Mouse (Mus musculus): Measurements from ENCODE around the gene Ubxn1. TPM values are rescaled to one million over a fixed set of nuclear protein-coding genes. Genes with fewer than 3 reads are reported as not detected.

The Ubxn1 gene
- total RNA-seq, 1 experiment: 220 TPM

GRCm38 (mm10) chr19:8875031-8875430 is 3.7 kb downstream of the Ubxn1 start:
- no peaks in the 10 kb centered on the region; a peak in 2 of 4 replicates for H3K4me1 ChIP-seq (ENCODE audit: control insufficient read depth in 2 of 2, insufficient read depth in 2 of 2, low read length in 2 of 2, poor library complexity in 1 of 2)
- DNase-seq (ENCODE audit: low read depth, low spot score): no peak
- H3K4me3 ChIP-seq (ENCODE audit: insufficient read depth in 1 of 2, low read depth in 1 of 2, low read length in 2 of 2, poor library complexity in 1 of 2, severe bottlenecking in 1 of 2): no peak overlapping the region
- in situ Hi-C loops (cut with MboI; ENCODE audit: low sequenced_read_pairs in 2 of 2, unreplicated experiment in 2 of 2): no loop called here
- peaks cover 25% of the 10 kb centered on the region for H3K36me3 ChIP-seq (ENCODE audit: control insufficient read depth, insufficient read depth, low read length, poor library complexity, severe bottlenecking)
- H3K27ac ChIP-seq (ENCODE audit: insufficient read depth, low read depth, low read length, poor library complexity, severe bottlenecking): no peak overlapping the region
- TF ChIP-seq ZNF384 (IDR thresholded peaks at IDR 0.05; ENCODE audit: low read depth, low read length) (no peak), CHD2 (IDR thresholded peaks at IDR 0.05; ENCODE audit: low read depth, low read length) (no peak), MAFK (IDR thresholded peaks at IDR 0.05; ENCODE audit: insufficient read depth, low read depth, low read length) (no peak), ZC3H11A (IDR thresholded peaks at IDR 0.05; ENCODE audit: borderline replicate concordance, low read depth, low read length) (no peak), HCFC1 (IDR thresholded peaks at IDR 0.05; ENCODE audit: borderline replicate concordance, insufficient read depth, low read length) (no peak)
- H3K9me3 ChIP-seq (ENCODE audit: control insufficient read depth, insufficient read depth, low read depth, low read length): no peaks in the 10 kb centered on the region
- H3K9ac ChIP-seq (ENCODE audit: insufficient read depth, low read depth, low read length, poor library complexity, severe bottlenecking): no peak overlapping the region

- 0 out of 4 replicates have a peak, but pooled peaks cover 0 to 3% of the 10 kb centered on the region in 2 experiments for H3K4me1 ChIP-seq (ENCODE audit: control insufficient read depth in 2 of 2, insufficient read depth in 2 of 2, low read length in 2 of 2, poor library complexity in 1 of 2)
- H3K27ac ChIP-seq (ENCODE audit: insufficient read depth, low read depth, low read length, poor library complexity, severe bottlenecking): peak within 1 kb of the TSS; percentile 2
- H3K36me3 ChIP-seq (ENCODE audit: control insufficient read depth, insufficient read depth, low read length, poor library complexity, severe bottlenecking): peaks cover 2% of the 10 kb centered on the region; the same call in 1 of the 2 replicates
- peak within 1 kb of the TSS; percentile 85 for H3K9ac ChIP-seq (ENCODE audit: insufficient read depth, low read depth, low read length, poor library complexity, severe bottlenecking)
- in situ Hi-C loops (cut with MboI; ENCODE audit: low sequenced_read_pairs in 2 of 2, unreplicated experiment in 2 of 2): no loop called here
- H3K9me3 ChIP-seq (ENCODE audit: control insufficient read depth, insufficient read depth, low read depth, low read length): no peaks in the 10 kb centered on the region
- peak; percentile 93 for TF ChIP-seq ZNF384 (IDR thresholded peaks at IDR 0.05; ENCODE audit: low read depth, low read length)
- 0 out of 2 replicates have a peak, but pooled peaks have one; percentile 41 for TF ChIP-seq HCFC1 (IDR thresholded peaks at IDR 0.05; ENCODE audit: borderline replicate concordance, insufficient read depth, low read length)
- TF ChIP-seq MAFK (IDR thresholded peaks at IDR 0.05; ENCODE audit: insufficient read depth, low read depth, low read length): no peak
- no peak for DNase-seq (ENCODE audit: low read depth, low spot score)
- peak within 1 kb of the TSS; percentile 82 to 96 for H3K4me3 ChIP-seq (ENCODE audit: insufficient read depth in 1 of 2, low read depth in 1 of 2, low read length in 2 of 2, poor library complexity in 1 of 2, severe bottlenecking in 1 of 2)
These were observed 9.2 kb downstream of the Ubxn1 start, which contains the start of gene Uqcc3 for GRCm38 (mm10) chr19:8880311-8881033. Gene Uqcc3, minus strand, starts transcription at chr19:8880923.

- Histone ChIP-seq H3K36me3 (ENCODE audit: control insufficient read depth, insufficient read depth, low read length, poor library complexity, severe bottlenecking) (no peaks in the 10 kb centered on the region; the same call in 1 of the 2 replicates), H3K9ac (ENCODE audit: insufficient read depth, low read depth, low read length, poor library complexity, severe bottlenecking) (peak overlapping the region; percentile 69; the same call in 1 of the 2 replicates), H3K4me1 (ENCODE audit: control insufficient read depth in 2 of 2, insufficient read depth in 2 of 2, low read length in 2 of 2, poor library complexity in 1 of 2) (0 out of 4 replicates have a peak, but pooled peaks cover 0 to 3% of the 10 kb centered on the region in 2 experiments), H3K27ac (ENCODE audit: insufficient read depth, low read depth, low read length, poor library complexity, severe bottlenecking) (no peak overlapping the region; the same call in 1 of the 2 replicates), H3K9me3 (ENCODE audit: control insufficient read depth, insufficient read depth, low read depth, low read length) (no peaks in the 10 kb centered on the region), H3K4me3 (ENCODE audit: insufficient read depth in 1 of 2, low read depth in 1 of 2, low read length in 2 of 2, poor library complexity in 1 of 2, severe bottlenecking in 1 of 2) (peak overlapping the region; percentile 82 to 96; a peak in 3 of 4 replicates)
- no peak for DNase-seq (ENCODE audit: low read depth, low spot score)
- TF ChIP-seq ZC3H11A (IDR thresholded peaks at IDR 0.05; ENCODE audit: borderline replicate concordance, low read depth, low read length) (no peak), CHD2 (IDR thresholded peaks at IDR 0.05; ENCODE audit: low read depth, low read length) (no peak), MAFK (IDR thresholded peaks at IDR 0.05; ENCODE audit: insufficient read depth, low read depth, low read length) (no peak), HCFC1 (IDR thresholded peaks at IDR 0.05; ENCODE audit: borderline replicate concordance, insufficient read depth, low read length) (no peak), ZNF384 (IDR thresholded peaks at IDR 0.05; ENCODE audit: low read depth, low read length) (no peak)
- in situ Hi-C loops (cut with MboI; ENCODE audit: low sequenced_read_pairs in 2 of 2, unreplicated experiment in 2 of 2): no loop called here
These were observed 9.7 kb downstream of the Ubxn1 start for GRCm38 (mm10) chr19:8881034-8881392.

- Histone ChIP-seq H3K4me1 (ENCODE audit: control insufficient read depth in 2 of 2, insufficient read depth in 2 of 2, low read length in 2 of 2, poor library complexity in 1 of 2) (peaks cover 0 to 3% of the 10 kb centered on the region in 2 experiments; a peak in 1 of 4 replicates), H3K9me3 (ENCODE audit: control insufficient read depth, insufficient read depth, low read depth, low read length) (no peaks in the 10 kb centered on the region), H3K9ac (ENCODE audit: insufficient read depth, low read depth, low read length, poor library complexity, severe bottlenecking) (no peak within 1 kb of the TSS), H3K4me3 (ENCODE audit: insufficient read depth in 1 of 2, low read depth in 1 of 2, low read length in 2 of 2, poor library complexity in 1 of 2, severe bottlenecking in 1 of 2) (no peak within 1 kb of the TSS), H3K36me3 (ENCODE audit: control insufficient read depth, insufficient read depth, low read length, poor library complexity, severe bottlenecking) (peaks cover 4% of the 10 kb centered on the region), H3K27ac (ENCODE audit: insufficient read depth, low read depth, low read length, poor library complexity, severe bottlenecking) (no peak within 1 kb of the TSS)
- no peak for DNase-seq (ENCODE audit: low read depth, low spot score)
- in situ Hi-C loops (cut with MboI; ENCODE audit: low sequenced_read_pairs in 2 of 2, unreplicated experiment in 2 of 2): no loop called here
- TF ChIP-seq ZC3H11A (IDR thresholded peaks at IDR 0.05; ENCODE audit: borderline replicate concordance, low read depth, low read length) (no peak), CHD2 (IDR thresholded peaks at IDR 0.05; ENCODE audit: low read depth, low read length) (no peak), ZNF384 (IDR thresholded peaks at IDR 0.05; ENCODE audit: low read depth, low read length) (no peak), HCFC1 (IDR thresholded peaks at IDR 0.05; ENCODE audit: borderline replicate concordance, insufficient read depth, low read length) (no peak), MAFK (IDR thresholded peaks at IDR 0.05; ENCODE audit: insufficient read depth, low read depth, low read length) (no peak)
These were observed 12.3 kb downstream of the Ubxn1 start, which contains the start of the genes Lbhd1 and Gm49403 for GRCm38 (mm10) chr19:8883616-8884015. Gene Lbhd1, plus strand, starts transcription at chr19:8883732. Gene Gm49403, plus strand, starts transcription at chr19:8883930.

All from ES-E14 (cell line).